Mouse (Mus musculus) brain, embryonic 18.5 days (tissue): ENCODE results near the gene Ano9.
A peak's percentile ranks its signal among the peaks of the same experiment; 100 is the strongest.

Source experiments
- DNase-seq: peaks from one replicate; pipeline ENCODE4 v3.0.0-alpha.2; 2012; ENCODE audit warnings: low read depth, low spot score

The Ano9 gene

DNA sequence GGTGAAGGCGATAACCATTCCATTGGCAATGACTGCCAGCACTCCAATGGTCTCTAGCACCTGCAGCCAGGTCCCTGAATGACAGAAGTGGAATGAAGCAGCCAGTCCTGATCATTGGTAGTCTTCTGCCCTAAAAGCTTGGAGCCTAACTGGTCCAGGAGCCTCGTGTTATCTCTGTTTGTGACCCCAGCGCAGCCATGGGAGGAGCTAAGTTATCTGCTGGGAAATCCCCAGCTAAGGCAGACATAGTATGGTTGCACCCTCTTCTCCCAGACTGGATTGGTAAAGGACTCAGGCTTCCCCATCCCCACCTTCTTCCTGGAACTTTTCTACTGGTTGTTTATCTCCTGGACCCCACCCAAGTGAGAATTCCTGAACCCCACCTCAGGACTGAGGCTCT lies 14.4 kb downstream of the Ano9 start:
- no peak for DNase-seq

DNA sequence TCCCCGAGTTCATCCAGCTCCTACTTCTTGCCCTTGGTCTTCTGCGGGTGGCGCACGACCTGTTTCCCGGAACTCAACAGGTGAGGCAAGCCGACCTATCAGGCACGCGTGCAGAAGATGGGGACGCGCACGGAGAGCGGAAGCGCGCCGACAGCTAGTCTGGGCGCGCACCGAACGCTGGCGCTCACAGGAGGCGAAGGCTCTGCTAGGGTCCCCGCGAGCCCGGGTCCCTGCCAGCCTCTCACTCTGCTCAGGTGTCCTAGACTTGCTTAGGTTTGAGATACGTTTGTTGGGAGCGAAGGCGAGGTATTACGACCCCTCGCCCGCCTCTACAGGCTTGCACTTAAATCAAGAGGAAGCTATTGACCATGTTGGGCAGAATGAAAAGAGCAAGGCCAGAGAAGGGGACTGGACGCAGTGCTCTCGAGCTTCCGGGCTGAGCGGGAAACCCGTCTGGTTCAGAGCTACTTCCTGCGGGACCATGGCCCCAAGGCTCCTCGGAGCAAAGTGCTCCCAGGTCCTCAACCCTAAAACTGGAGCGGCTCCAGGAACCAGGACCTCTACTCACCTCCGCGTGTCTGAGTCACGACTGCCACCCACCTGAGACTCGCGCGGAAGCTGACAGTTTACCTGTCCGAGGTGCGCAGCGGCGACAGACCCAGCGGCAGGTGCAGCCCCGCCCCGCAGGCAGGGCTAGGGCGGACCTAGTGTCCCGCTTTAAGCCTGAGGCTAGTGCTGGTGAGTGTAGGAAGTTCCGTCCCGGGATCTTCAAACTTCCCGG lies 17.5 kb downstream of the Ano9 start, which contains the start of gene Sigirr:
Gene Sigirr (minus strand): TSS at position 662 of the 781 bp plus-strand sequence.
- DNase-seq: peak; percentile 6

DNA sequence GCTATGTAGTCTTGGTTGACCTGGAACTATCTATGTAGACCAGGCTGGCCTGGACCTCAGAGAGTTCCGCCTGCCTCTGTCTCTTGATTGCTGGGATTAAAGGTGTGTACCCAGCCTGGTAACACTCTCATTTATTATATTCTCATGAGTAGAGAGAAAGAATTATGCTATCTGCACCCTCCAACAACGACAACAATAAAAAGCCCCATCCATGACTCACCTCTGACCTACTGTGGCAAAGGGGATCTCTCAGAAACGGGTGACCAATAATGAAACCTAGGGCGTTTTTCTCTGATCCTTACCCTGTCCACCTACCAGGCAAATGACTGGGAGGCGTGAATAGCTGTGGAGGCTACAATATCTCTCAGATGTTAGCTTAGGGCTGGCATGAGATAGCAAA lies 20.4 kb downstream of the Ano9 start:
- no peak for DNase-seq

DNA sequence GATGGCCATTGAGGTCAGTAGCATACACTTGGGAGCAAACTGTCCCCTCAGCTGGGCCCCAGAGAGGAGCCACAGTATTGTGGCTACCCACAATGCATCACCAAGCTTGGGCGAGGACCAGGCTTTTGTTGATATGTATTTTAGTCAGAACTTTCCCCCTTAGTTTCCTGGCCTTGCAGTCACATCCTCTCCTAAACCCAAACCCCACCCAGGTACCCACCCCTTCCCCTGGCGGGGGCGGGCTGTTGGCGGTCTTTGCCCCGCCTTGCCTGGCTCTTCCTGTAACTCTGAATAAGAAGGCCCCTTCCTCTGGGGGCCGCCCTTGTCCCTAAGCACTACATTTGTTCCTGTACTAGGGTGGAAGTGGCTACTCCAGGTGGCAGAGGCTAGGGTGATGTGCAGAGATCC lies 21.0 kb downstream of the Ano9 start:
- DNase-seq: no peak

DNA sequence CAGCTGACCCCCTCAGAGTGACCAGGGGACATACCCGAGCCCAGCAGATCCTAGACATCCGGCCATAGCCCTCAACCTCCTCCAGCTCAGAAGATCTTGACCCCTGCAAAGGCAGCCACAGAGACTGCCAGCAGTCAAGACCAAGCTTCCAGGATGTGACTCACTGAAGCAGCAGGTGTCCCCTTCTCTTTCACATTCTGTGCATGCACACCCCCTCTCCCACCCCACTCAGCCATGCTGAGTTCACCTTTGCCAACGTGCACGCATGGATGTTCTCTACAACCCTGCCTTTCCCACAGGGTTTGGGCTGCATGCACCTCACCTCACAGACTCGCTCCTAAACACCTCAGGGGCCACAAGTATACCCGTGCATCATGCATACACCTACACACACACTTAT lies 21.6 kb downstream of the Ano9 start:
- no peak for DNase-seq

DNA sequence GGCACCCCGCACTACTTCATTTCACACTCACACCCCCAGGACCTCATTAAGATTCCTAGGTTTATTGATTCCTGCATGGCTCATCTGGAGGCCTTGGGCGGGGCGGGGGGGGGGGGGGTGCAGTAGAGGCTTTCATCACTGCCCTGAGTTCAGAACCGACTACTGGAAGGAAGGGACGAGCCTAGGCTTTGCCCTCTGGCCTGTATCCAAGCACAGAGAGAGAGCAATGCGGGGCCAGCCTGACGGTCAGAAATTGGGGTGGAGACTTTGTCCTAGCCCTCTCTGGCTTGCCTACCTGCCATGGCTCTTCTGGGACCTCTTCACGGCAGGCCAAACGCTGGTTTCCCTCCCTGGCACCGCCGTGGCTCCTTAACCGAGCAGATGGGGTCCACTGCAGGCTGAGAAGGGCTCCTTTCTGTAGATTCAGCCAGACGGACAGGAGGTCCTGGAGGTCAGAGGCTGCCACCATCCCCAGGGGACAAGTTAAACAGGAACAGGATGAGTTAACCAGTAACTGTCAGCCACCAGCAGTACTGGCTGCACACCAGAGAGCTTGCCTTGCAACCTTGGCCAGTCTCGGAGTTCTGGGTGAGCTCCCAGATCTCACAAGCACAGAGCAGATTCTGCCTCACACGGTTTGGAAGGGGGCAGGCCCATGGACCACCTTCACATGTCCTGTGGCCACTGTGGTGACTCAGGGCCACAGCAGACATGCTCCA lies 23.0 kb downstream of the Ano9 start:
- no peak for DNase-seq

DNA sequence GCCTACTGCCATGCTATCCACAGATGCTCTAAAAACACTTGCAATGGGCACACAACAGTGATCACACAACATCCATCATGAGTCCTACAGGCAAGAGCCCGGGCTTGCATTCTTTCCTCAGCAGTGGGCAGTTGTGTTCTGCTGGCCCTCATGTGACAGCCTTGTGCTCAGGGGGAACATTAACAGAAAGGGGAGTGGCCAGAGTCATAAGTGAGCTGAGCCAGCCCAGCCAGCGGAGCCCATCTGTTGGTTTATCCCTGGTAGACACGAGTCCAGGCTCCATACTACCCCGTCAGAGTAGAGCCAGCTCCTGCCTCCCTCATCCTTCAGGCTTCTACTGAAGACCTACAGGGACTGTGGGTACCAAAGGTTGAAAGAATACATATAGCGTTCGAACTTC lies 23.7 kb downstream of the Ano9 start:
- no peak for DNase-seq

DNA sequence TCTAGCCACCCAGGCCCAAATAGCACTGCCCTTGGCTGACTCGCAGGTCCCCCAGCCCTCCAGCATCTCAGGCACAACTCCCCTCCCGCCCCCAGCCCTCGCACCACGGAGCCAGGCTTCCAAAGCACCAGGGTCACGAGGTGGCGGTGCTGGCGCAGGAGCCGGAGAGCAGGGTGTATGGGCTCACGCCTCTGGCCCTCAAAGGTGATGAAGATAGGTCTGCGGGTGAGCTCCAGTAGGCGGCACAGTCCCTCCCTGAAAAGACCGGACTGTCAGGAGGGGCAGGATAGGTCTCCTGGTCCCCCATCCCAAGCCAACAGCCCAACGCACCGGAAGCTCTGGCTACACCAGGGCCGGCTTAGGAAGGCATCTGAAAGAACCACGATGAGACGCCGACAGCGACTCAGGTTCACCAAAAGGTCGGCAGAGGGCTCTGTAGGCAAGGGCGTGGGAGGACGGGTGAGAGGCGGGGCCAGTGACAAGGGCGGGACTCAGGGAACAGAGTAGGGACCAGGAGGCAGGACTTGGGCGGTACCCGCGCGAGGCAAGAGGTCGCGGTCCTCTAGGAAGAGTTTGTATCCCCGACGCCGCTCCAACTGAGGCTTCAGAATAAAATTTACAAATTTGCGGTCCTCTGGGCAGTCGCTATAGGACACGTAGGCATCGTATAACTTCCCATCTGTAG lies 25.4 kb downstream of the Ano9 start:
- no peak for DNase-seq

DNA sequence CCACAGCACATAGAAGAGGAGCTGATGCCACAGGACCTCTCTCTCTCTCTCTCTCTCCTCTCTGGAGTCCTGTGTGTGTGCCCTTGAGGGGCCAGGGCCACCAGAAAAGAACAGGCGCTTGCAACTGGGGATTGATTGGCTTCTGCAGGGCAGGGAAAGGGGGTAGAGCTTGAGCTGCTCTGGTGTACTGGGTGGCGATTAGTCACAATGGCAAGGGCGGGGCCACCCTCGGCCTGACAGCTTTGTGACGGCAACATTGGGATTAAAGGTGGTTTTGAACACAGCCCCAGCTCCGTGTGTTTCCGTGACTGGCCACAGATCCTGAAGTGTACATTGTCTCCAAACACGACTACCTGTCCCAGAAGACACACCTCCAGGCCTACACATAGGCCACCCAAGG lies 27.4 kb downstream of the Ano9 start:
- DNase-seq: no peak

DNA sequence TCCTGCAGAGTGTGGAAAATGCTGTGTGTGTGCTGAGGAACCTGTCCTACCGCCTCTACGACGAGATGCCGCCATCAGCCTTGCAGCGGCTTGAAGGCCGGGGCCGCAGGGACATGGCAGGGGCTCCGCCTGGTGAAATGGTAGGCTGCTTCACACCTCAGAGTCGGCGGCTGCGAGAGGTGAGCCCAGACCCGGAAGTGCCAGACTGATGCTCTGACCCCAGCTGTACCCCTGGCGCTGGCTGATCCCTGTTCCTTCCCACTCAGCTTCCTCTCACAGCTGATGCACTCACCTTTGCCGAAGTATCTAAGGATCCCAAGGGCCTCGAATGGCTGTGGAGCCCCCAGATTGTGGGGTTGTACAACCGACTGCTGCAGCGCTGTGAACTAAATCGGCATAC lies 29.1 kb downstream of the Ano9 start:
- DNase-seq: no peak

DNA sequence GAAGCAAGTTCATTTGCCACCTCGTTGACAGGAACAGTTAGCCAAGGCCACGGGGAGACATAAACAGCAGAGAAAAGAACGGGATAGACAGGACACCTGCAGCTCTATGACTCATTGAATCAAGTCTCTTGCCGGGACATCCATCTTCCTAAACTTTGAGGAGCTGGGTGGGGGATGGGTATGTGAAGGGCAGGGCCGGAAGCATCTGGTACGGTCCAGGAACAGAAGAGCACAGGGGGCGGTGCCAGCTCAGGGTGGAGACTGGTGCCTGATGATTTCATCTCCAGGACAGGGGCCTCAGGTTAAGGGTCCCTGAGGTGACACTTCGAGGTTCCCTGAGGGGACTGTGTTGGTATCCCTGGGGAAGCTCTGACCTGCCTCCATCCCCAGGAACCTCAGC lies 29.7 kb downstream of the Ano9 start:
- no peak for DNase-seq

DNA sequence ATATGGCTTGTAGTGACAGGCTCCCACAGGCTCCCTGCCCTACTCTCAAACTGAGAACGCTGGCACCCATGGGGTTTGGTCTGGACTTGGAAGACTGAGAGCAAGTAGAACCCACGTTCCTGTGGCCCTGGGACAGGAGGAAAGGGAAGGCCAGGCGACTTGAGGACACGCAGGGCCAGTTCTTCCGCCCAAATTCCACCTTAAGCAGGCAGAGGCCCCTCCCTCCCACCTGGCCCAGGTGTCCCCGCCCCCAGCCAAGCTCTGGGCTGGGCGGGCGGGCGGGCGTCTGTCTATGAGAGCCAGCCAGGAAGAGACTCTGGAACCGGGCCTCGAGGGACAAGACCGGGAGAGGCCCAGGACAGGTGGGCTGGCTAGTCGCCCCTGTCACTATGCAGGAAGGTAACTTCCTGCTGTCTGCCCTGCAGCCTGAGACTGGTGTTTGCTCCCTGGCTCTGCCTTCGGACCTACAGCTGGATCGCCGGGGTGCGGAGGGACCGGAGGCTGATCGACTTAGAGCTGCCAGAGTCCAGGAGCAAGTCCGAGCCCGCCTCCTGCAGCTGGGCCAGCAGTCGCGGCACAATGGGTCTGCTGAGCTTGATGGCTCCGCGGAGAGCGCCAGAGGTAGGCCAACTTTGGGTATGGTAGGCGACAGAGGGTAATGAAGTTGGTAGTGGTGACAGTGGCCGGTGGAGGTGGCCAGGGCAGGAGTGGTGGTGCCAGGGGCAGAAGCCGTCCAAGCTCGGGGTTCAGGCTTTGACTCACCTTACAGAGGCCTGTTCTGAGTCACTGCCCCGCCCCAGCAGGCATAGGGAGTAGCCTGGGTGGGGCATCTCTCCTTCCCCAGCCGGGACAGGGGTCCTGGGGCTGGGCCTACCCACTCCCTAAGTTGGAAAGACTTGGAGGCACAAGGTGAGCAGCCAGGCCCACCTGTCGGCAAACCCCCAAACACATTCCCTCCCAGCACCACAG lies 37.8 kb downstream of the Ano9 start:
- no peak for DNase-seq

DNA sequence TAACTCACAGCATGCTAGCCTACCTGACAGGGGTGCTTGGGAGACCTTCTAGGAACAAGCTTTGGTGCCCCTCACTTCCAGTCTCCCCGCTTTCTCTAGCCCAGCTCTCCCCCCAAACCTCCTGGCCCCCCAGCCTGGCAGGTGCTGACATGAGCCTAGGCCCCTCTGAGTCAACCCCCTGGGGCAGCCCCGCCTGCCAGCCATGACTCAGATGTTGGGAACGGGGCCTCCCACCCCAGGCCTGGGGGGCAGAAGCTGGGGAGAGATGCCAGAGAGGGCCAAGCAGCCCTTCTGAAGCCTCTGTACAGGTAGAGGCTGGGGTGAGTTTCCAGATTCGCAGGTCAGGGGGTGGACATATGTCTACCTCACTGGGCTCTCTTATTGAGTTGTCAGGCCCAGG lies 38.7 kb downstream of the Ano9 start:
- DNase-seq: no peak

DNA sequence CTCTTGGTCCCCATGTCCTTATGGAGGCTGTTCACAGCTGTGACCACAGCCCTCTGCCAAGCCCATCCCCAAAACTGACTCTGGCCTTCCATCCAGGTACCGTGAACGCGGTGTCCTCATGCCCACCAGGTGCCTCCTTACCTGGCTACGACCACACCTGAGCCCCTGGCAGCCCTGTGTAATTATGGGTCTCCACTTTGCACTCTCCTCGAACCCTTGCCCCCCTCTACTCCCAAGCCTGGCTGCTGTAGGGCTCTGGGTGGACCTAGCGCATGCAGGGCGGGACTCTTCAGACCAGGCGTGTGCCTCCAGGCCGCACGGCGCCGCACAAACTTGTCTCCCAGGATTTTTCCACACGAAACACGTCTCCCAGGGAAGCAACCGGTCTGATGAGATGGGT lies 39.8 kb downstream of the Ano9 start, which contains the start of gene Pkp3:
Gene Pkp3 (plus strand): TSS at position 378 of the 400 bp plus-strand sequence.
- no peak for DNase-seq

DNA sequence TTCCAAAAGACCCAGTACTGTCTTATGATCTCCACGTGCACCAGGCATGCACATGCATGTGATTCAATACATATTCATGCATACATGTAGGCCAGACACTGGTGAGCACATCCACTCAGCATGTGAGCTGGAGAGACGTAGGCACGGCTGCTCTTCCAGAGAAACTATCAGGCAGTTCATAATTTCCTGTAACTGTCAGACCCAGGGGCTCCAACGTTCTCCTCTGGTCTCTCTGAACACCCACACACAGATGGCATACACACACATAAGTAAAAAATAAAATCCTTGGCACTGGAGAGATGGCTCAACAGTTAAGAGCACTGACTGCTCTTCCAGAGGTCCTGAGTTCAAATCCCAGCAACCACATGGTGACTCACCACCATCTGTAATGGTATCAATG lies 43.8 kb downstream of the Ano9 start:
- no peak for DNase-seq

DNA sequence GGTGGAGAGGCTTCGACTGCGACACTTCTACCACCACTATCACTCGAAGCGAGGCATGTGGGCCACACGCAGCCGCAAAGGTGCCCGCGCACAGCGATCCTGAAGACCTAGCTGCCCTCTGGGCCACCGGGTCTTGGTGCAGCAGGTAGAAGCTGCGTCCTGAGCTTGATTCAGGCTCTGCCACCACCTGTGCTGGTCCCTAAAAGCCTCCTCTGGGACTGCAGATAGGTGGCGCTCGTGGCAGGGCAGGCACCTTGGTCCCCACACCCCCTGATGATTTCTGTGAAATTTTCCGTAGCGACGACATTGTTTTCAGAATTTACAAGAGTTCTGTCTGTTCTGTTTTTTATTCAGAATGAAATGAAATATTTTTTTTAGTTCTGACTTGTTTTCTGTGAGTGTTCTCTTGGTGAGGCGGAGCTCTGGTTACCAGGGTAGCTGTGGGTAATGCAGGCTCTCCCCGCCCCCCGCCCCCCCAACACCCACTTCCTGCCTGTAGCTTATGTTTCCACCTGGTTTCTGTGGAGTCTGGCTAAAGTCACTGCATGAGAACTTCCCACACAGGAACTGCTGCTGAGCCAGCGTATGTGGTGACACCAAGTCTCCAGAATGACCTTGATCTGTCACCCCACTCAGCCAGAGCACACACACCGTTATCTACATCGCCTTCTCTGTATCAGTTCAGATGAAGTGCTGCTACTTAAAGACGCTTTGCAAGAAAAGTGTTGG lies 45.4 kb downstream of the Ano9 start:
- DNase-seq: no peak

DNA sequence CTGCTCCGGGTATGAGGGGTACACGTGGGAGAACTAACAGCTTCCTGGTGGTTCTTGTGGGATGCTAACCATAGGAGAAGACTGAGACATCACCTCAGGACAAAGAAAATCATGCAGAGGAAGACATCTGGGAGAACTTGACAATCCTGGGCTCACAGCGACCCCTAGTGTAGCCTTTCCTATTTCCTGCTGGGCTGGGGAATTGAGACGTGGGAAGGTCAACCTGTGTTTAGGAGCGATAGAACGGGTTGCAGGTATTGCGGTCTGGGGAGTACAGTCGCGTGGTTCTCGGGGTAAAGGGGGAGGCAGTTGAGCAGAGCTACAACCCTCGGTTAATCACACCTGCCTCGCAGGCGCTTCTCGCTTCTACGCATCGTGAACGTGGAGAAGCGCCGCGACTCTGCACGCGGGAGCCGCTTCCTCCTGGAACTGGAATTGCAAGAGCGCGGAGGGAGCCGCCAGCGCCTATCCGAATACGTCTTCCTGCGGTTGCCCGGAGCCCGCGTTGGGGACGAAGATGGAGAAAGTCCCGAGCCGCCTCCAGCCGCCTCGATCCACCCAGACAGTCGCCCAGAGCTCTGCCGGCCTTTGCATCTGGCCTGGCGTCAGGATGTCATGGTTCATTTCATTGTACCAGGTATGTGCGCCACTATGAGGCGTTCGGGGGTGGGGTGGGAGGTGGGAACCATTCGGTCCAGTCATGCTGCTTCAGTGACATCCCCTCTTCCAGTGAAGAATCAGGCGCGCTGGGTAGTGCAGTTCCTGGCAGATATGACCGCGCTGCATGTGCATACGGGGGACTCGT lies 47.3 kb downstream of the Ano9 start:
- peak; percentile 66 for DNase-seq

DNA sequence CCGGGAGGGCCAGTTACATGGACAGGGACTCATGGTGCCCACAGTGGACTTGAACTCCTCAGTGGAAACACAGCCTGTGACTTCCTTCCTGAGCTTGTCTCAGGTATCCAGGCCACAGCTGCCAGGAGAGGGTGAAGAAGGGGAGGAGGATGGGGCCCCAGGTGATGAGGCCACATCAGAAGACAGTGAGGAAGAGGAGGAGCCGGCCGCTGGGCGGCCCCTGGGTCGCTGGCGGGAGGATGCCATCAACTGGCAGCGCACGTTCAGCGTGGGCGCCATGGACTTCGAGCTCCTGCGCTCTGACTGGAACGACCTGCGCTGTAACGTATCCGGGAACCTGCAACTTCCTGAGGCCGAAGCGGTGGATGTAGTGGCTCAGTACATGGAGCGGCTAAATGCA lies 49.3 kb downstream of the Ano9 start:
- no peak for DNase-seq

DNA sequence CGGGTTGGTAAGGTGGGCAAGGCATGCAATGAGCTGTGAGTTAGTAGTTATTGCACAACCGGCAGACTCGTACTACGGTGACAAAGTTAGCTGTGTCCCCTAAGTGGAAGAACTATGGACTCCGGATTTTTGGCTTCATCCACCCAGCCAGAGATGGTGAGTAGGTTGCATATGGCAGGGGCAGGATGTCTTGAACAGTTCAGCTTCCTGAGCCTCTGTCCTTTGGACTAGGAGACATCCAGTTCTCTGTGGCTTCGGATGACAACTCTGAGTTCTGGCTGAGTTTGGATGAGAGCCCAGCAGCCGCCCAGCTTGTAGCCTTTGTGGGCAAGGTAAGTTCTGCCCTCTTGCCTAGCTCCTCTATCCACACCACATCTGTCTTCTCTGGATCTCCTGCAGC lies 53.0 kb downstream of the Ano9 start:
- no peak for DNase-seq

DNA sequence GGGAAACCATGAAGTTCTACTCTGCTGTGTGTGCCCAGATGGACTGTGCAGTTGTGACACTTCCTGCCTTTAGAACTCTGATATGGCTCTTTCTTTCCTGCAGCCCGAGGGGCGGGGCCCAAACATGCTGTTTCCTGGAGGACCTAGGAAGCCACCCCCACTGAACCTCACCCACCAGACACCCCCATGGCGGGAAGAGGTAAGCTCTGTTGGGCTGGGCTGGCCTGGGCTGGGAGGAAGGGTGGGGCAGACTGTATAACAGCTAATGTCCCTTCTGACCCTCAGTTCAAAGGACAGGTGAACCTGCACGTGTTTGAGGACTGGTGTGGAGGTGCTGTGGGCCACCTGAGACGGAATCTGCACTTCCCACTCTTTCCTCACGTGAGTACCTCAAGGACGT lies 53.4 kb downstream of the Ano9 start:
- DNase-seq: no peak
